Mouse (Mus musculus) stomach, embryonic 16.5 days (tissue): ENCODE measurements around the gene Vps37c. TPM values are rescaled to one million over a fixed set of nuclear protein-coding genes. Genes with fewer than 3 reads are reported as not detected.

Experiments
- ATAC-seq: fragments of 200-750 bp; cut with Nextera tagmentation; 2 replicates; pipeline ENCODE4 v1.8.0; 2017; ENCODE audit warnings: moderate number of reproducible peaks, moderate TSS enrichment; ENCODE audit not compliant: insufficient read depth, low FRiP score
- H3K27ac ChIP-seq: fragments of 300-500 bp; sonication (generic); 2 replicates; pipeline ENCODE4 v1.5.1; 2014; ENCODE audit warnings: low read length
- H3K27me3 ChIP-seq: fragments of 300-500 bp; sonication (generic); 2 replicates; pipeline ENCODE4 v1.6.1; 2014; ENCODE audit warnings: low read length, control low read depth, mixed read lengths; ENCODE audit not compliant: control insufficient read depth, insufficient read depth
- H3K36me3 ChIP-seq: fragments of 300-500 bp; sonication (generic); 2 replicates; pipeline ENCODE4 v1.6.1; 2014; ENCODE audit warnings: low read length; ENCODE audit not compliant: control insufficient read depth, insufficient read depth
- H3K4me1 ChIP-seq: fragments of 300-500 bp; sonication (generic); 2 replicates; pipeline ENCODE4 v1.6.1; 2014; ENCODE audit warnings: low read length, control low read depth, mixed read lengths; ENCODE audit not compliant: control insufficient read depth, insufficient read depth
- H3K4me2 ChIP-seq: fragments of 300-500 bp; sonication (generic); 2 replicates; pipeline ENCODE4 v1.6.1; 2014; ENCODE audit warnings: low read depth, low read length, mixed read lengths
- H3K4me3 ChIP-seq: fragments of 300-500 bp; sonication (generic); replicated peaks from 2 replicates; pipeline ENCODE4 v1.5.1; 2014; ENCODE audit warnings: mild to moderate bottlenecking, low read length
- H3K9ac ChIP-seq: fragments of 300-500 bp; sonication (generic); 2 replicates; pipeline ENCODE4 v1.6.1; 2014; ENCODE audit warnings: low read length
- H3K9me3 ChIP-seq: fragments of 300-500 bp; sonication (generic); replicated peaks from 2 replicates; pipeline ENCODE4 v1.6.1; 2016; ENCODE audit warnings: low read length, control low read depth; ENCODE audit not compliant: control insufficient read depth
- WGBS: fragments of 180-500 bp; shearing (Covaris S2); extraction: QIAGEN DNeasy Blood & Tissue Kit; methylation state at CpG from one replicate; pipeline ENCODE4 v1.1.7; 2014; 5-methylcytosine and 5-hydroxymethylcytosine counted together
- polyA plus RNA-seq: library from polyadenylated mRNA; unstranded; fragments of >200 nt; fragmentation: Nextera tagmentation; extraction: Ambion mirVana; gene quantifications from 2 replicates; pipeline ENCODE4 v1.2.1, GENCODE M21; 2015

The Vps37c gene
- polyA plus RNA-seq, 1 experiment from 2014 or later: 48.7 TPM

DNA sequence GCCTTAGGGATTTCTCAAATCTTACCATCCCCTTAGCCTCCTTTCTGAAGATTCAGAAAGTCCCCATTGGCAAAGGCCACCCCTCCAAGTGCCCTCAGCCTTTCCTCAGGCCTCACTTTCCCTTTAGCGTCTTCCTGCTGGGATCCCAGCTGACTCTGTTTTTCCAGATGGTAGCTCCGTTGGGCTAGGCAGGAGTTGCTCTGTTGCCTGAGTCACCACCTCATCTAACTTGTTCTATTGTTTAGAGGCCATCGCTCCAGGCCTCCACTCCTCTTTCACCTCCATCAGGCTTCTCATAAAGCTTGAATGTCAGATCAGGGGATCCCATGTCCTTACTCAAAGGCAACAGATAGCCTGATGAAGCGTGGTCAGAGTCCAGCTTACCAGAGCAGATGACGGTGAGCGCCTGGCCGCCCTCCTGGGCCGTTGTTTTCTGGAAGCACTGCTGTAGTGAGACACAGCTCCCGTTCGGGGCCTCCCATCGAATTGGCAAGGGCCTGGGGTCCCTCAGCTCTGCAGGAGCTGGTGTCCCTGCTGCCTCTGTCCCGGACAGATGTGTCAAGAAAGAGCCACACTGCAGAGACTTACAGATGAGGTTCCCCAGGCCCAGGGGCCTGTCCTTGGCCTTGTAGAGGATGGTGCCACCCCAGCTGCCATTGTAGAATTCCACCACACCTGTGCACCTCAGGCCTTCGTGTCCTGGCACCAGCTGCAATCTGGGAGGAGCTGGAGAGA lies 36.3 kb downstream of the Vps37c start:
- no peaks in the 10 kb centered on the region for H3K9me3 ChIP-seq
- no peaks in the 10 kb centered on the region for H3K27me3 ChIP-seq
- no peak for ATAC-seq
- WGBS: 71% methylated on average over 13 of the region's 13 CpGs
- H3K4me3 ChIP-seq: no peak overlapping the region
- H3K9ac ChIP-seq: no peak overlapping the region
- H3K27ac ChIP-seq: peak overlapping the region; percentile 84
- H3K4me2 ChIP-seq: no peak overlapping the region; the same call in 1 of the 2 replicates
- peaks cover 5% of the 10 kb centered on the region; the same call in 1 of the 2 replicates for H3K4me1 ChIP-seq
- no peaks in the 10 kb centered on the region for H3K36me3 ChIP-seq

DNA sequence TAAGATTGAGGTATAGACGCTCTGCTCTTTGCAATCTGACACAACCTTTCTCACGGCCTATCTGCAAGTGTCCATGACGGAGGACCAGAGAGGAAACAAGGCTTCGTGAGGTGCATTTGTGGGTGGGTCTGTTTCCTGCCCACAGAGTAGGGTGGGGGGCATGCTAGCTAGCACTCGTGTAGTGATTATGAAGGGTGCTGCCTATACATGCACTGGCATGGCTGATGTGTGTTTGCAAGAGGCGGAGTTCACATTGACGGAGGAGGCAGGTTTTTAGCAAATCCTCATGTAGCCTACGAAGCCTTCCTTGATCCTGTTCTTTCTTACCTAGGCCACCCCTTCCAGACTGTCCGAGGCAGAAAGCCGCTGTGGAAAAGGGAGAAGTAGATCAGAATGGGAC lies 41.4 kb downstream of the Vps37c start:
- no peaks in the 10 kb centered on the region for H3K36me3 ChIP-seq
- H3K27me3 ChIP-seq: no peaks in the 10 kb centered on the region
- H3K4me3 ChIP-seq: no peak overlapping the region
- 75% methylated on average over 10 of the region's 10 CpGs for WGBS
- peak overlapping the region; percentile 88 for H3K27ac ChIP-seq
- no peak overlapping the region for H3K9ac ChIP-seq
- ATAC-seq: peak; percentile 51
- no peaks in the 10 kb centered on the region for H3K4me1 ChIP-seq
- H3K9me3 ChIP-seq: no peaks in the 10 kb centered on the region
- no peak overlapping the region for H3K4me2 ChIP-seq

- no peaks in the 10 kb centered on the region for H3K36me3 ChIP-seq
- no peak overlapping the region for H3K9ac ChIP-seq
- peak overlapping the region; percentile 88 for H3K27ac ChIP-seq
- WGBS: 58% methylated on average over 5 of the region's 5 CpGs
- no peaks in the 10 kb centered on the region for H3K27me3 ChIP-seq
- H3K4me3 ChIP-seq: no peak overlapping the region
- peak; percentile 54; the same call in 1 of the 2 replicates for ATAC-seq
- no peaks in the 10 kb centered on the region for H3K9me3 ChIP-seq
- no peaks in the 10 kb centered on the region for H3K4me1 ChIP-seq
- H3K4me2 ChIP-seq: no peak overlapping the region
Measured at GRCm38 (mm10) chr19:10730469-10730868, 41.9 kb downstream of the Vps37c start.

DNA sequence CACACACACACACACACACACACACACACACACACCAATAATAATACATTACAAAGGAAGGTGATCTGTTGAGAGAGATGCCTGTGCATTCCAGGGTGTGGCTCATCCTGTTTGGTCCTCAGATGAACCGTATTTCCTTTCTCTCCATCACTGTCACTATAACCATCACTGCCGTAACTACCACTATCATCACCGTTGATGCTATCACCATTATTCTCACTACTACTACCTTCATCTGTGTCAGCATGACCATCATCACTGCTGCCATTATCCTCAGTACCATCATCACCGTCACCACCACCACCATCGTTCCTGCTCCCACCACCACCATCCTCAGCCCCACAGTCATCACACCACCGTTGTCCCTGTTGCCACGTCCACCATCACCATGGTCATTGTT lies 43.4 kb downstream of the Vps37c start:
- 91% methylated on average over 7 of the region's 7 CpGs for WGBS
- Histone ChIP-seq H3K9ac (no peak overlapping the region), H3K36me3 (no peaks in the 10 kb centered on the region), H3K4me1 (no peaks in the 10 kb centered on the region), H3K9me3 (no peaks in the 10 kb centered on the region), H3K27ac (no peak overlapping the region), H3K4me3 (no peak overlapping the region), H3K27me3 (no peaks in the 10 kb centered on the region), H3K4me2 (no peak overlapping the region)
- ATAC-seq: no peak

DNA sequence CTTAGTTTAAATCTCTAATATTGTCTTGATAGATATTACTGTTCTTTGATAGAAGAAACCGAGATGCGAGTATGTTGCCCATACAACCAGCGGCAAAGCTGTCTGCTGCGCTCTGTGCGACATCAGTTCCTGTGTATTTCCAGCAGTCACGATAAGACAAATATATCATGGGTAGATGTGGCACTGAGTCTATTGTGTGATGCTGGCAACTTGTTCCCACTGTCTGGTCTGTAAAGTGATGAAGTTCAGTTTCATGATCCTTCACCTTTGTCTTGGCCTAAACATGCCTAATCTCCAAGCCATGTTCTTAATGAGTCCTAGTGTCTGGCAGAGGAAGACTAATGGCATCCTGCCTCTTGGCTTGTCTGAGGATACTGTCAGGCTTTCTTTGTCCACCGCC lies 44.2 kb downstream of the Vps37c start:
- no peak overlapping the region for H3K4me2 ChIP-seq
- no peak overlapping the region for H3K9ac ChIP-seq
- ATAC-seq: no peak
- H3K4me1 ChIP-seq: no peaks in the 10 kb centered on the region
- WGBS: 92% methylated on average over 7 of the region's 7 CpGs
- H3K4me3 ChIP-seq: no peak overlapping the region
- H3K36me3 ChIP-seq: no peaks in the 10 kb centered on the region
- no peaks in the 10 kb centered on the region for H3K9me3 ChIP-seq
- H3K27me3 ChIP-seq: no peaks in the 10 kb centered on the region
- H3K27ac ChIP-seq: no peak overlapping the region

DNA sequence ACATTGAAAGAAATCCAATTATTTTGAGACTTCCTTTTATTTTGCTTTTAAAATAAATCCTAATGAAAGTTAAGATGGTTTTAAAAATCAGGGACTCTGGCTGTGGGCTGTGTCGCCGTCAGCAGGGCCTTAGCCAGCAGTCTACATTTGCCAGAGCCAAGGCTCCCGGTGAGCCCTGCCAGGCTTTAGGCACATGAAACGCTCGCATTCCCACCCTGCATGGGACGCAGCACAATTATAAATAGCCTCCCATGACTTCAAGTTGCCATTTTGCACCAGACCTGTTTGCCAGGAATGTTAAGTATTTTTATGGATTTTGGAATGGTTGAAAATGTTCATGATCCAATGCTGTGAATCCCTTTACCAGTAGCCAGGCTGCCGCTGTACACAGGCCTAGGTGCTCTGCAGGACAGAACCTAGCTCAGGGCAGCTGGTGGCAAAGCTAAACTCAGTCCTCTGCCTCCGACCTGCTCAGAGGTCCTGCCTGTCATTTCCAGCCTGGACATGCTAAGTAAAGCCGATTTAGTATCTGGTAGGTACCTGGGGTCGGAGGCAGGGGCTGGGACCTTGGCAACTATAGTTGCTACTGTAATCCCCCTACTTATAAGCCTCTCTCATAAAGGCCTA lies 45.1 kb downstream of the Vps37c start:
- H3K9me3 ChIP-seq: no peaks in the 10 kb centered on the region
- no peak for ATAC-seq
- no peak overlapping the region for H3K4me3 ChIP-seq
- no peak overlapping the region for H3K4me2 ChIP-seq
- 77% methylated on average over 10 of the region's 10 CpGs for WGBS
- no peaks in the 10 kb centered on the region for H3K27me3 ChIP-seq
- H3K4me1 ChIP-seq: no peaks in the 10 kb centered on the region
- no peak overlapping the region for H3K27ac ChIP-seq
- H3K36me3 ChIP-seq: no peaks in the 10 kb centered on the region
- no peak overlapping the region for H3K9ac ChIP-seq

DNA sequence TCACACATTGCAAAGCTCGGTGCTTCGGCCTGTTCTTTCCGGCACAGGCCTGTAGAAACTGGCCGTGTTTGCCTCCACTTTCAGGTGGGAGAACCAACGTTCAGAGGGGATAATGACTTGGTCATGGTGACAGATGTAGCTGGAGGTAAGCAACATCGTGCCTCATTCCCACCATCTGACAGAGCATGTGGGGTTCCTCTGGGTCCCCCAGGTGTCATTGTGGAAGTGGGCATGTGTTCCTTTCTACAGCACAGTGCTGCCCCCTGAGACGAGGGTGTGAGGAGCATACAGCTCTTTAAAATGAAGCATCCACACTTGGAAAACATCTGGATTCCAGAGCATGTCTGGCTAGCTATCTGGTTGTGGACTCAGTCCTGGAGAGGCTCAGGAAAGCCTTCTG lies 46.0 kb downstream of the Vps37c start:
- H3K4me1 ChIP-seq: no peaks in the 10 kb centered on the region
- H3K9me3 ChIP-seq: no peaks in the 10 kb centered on the region
- WGBS: 83% methylated on average over 7 of the region's 7 CpGs
- H3K9ac ChIP-seq: no peak overlapping the region
- H3K4me3 ChIP-seq: no peak overlapping the region
- H3K4me2 ChIP-seq: no peak overlapping the region
- no peaks in the 10 kb centered on the region for H3K36me3 ChIP-seq
- H3K27ac ChIP-seq: no peak overlapping the region
- no peak for ATAC-seq
- no peaks in the 10 kb centered on the region for H3K27me3 ChIP-seq

GRCm38 (mm10) chr19:10735061-10735460 lies 46.5 kb downstream of the Vps37c start:
- Histone ChIP-seq H3K27ac (no peak overlapping the region), H3K4me2 (no peak overlapping the region), H3K27me3 (no peaks in the 10 kb centered on the region), H3K36me3 (no peaks in the 10 kb centered on the region), H3K4me3 (no peak overlapping the region), H3K4me1 (no peaks in the 10 kb centered on the region), H3K9ac (no peak overlapping the region), H3K9me3 (no peaks in the 10 kb centered on the region)
- WGBS: 77% methylated on average over 3 of the region's 3 CpGs
- ATAC-seq: no peak

GRCm38 (mm10) chr19:10735861-10736260 lies 47.3 kb downstream of the Vps37c start:
- no peaks in the 10 kb centered on the region for H3K9me3 ChIP-seq
- H3K9ac ChIP-seq: no peak overlapping the region
- H3K4me1 ChIP-seq: peaks cover 4% of the 10 kb centered on the region
- H3K27me3 ChIP-seq: no peaks in the 10 kb centered on the region
- no peaks in the 10 kb centered on the region for H3K36me3 ChIP-seq
- no peak overlapping the region for H3K27ac ChIP-seq
- no peak for ATAC-seq
- H3K4me3 ChIP-seq: no peak overlapping the region
- H3K4me2 ChIP-seq: no peak overlapping the region
- WGBS: 90% methylated on average over 7 of the region's 7 CpGs
